Mouse (Mus musculus) neural tube, embryonic 15.5 days (tissue): Measurements from ENCODE around the gene Itih3. TPM values are rescaled to one million over a fixed set of nuclear protein-coding genes. Genes with fewer than 3 reads are reported as not detected.

Source experiments
- ATAC-seq: fragments of 200-750 bp; cut with Nextera tagmentation; 2 replicates; pipeline ENCODE4 v1.8.0; 2017; ENCODE audit warnings: mild to moderate bottlenecking, moderate TSS enrichment, moderate library complexity; ENCODE audit not compliant: low FRiP score
- H3K27ac ChIP-seq: fragments of 300-500 bp; sonication (generic); replicated peaks from 2 replicates; pipeline ENCODE4 v1.5.1; 2015; ENCODE audit warnings: mild to moderate bottlenecking, inconsistent platforms
- H3K27me3 ChIP-seq: fragments of 300-500 bp; sonication (generic); replicated peaks from 2 replicates; pipeline ENCODE4 v1.6.1; 2015; ENCODE audit warnings: inconsistent platforms
- H3K36me3 ChIP-seq: fragments of 300-500 bp; sonication (generic); 2 replicates; pipeline ENCODE4 v1.6.1; 2015; ENCODE audit warnings: inconsistent platforms
- H3K4me1 ChIP-seq: fragments of 300-500 bp; sonication (generic); 2 replicates; pipeline ENCODE4 v1.6.1; 2015; ENCODE audit warnings: inconsistent platforms
- H3K4me2 ChIP-seq: fragments of 300-500 bp; sonication (generic); 2 replicates; pipeline ENCODE4 v1.6.1; 2015; ENCODE audit warnings: inconsistent platforms, mild to moderate bottlenecking, moderate library complexity
- H3K4me3 ChIP-seq: fragments of 300-500 bp; sonication (generic); replicated peaks from 2 replicates; pipeline ENCODE4 v1.5.1; 2015; ENCODE audit warnings: mild to moderate bottlenecking, inconsistent platforms
- H3K9ac ChIP-seq: fragments of 300-500 bp; sonication (generic); replicated peaks from 2 replicates; pipeline ENCODE4 v1.6.1; 2015; ENCODE audit warnings: mild to moderate bottlenecking, inconsistent platforms
- H3K9me3 ChIP-seq: fragments of 300-500 bp; sonication (generic); replicated peaks from 2 replicates; pipeline ENCODE4 v1.6.1; 2016; ENCODE audit warnings: inconsistent platforms
- WGBS: fragments of 180-500 bp; shearing (Covaris S2); methylation state at CpG from one replicate; pipeline ENCODE4 v1.1.7; 2015; ENCODE audit warnings: mixed read lengths; 5-methylcytosine and 5-hydroxymethylcytosine counted together
- polyA plus RNA-seq: library from polyadenylated mRNA; unstranded; fragments of >200 nt; fragmentation: Nextera tagmentation; extraction: Ambion mirVana; gene quantifications from 2 replicates; pipeline ENCODE4 v1.2.1, GENCODE M21; 2015

The Itih3 gene
- polyA plus RNA-seq: 1.6 and 1.7 TPM in 2 replicates

GRCm38 (mm10) chr14:30923375-30924105 is at the start of gene Itih3:
Gene Itih3, minus strand, starts transcription at chr14:30923760.
- Histone ChIP-seq H3K4me2 (no peak within 1 kb of the TSS), H3K4me3 (no peak within 1 kb of the TSS), H3K4me1 (no peaks in the 10 kb centered on the region), H3K36me3 (no peaks in the 10 kb centered on the region), H3K9ac (no peak within 1 kb of the TSS), H3K27me3 (no peaks in the 10 kb centered on the region), H3K9me3 (no peaks in the 10 kb centered on the region), H3K27ac (no peak within 1 kb of the TSS)
- 73% methylated on average over 6 of the region's 6 CpGs for WGBS
- ATAC-seq: no peak; the same call in 1 of the 2 replicates

- Histone ChIP-seq H3K4me1 (no peaks in the 10 kb centered on the region), H3K9ac (no peak overlapping the region), H3K27ac (no peak overlapping the region), H3K4me3 (no peak overlapping the region), H3K27me3 (no peaks in the 10 kb centered on the region), H3K36me3 (peaks cover 40% of the 10 kb centered on the region), H3K4me2 (no peak overlapping the region), H3K9me3 (no peaks in the 10 kb centered on the region)
- no peak for ATAC-seq
- 96% methylated on average over 1 of the region's 1 CpGs for WGBS
These were observed 36.8 kb upstream of the Itih3 start for GRCm38 (mm10) chr14:30960366-30960765.

- WGBS: 96% methylated on average over 4 of the region's 4 CpGs
- Histone ChIP-seq H3K9me3 (no peaks in the 10 kb centered on the region), H3K36me3 (peaks cover 38% of the 10 kb centered on the region), H3K4me3 (no peak overlapping the region), H3K4me1 (no peaks in the 10 kb centered on the region), H3K27ac (no peak overlapping the region), H3K4me2 (no peak overlapping the region), H3K9ac (no peak overlapping the region), H3K27me3 (no peaks in the 10 kb centered on the region)
- ATAC-seq: no peak
These were observed 35.5 kb upstream of the Itih3 start for GRCm38 (mm10) chr14:30959031-30959430.

GRCm38 (mm10) chr14:30958517-30958916 is 35.0 kb upstream of the Itih3 start:
- H3K4me3 ChIP-seq: no peak overlapping the region
- no peak overlapping the region for H3K4me2 ChIP-seq
- no peaks in the 10 kb centered on the region for H3K4me1 ChIP-seq
- H3K36me3 ChIP-seq: peaks cover 35% of the 10 kb centered on the region
- H3K27me3 ChIP-seq: no peaks in the 10 kb centered on the region
- no peak overlapping the region for H3K9ac ChIP-seq
- no peak overlapping the region for H3K27ac ChIP-seq
- no peaks in the 10 kb centered on the region for H3K9me3 ChIP-seq
- ATAC-seq: no peak
- WGBS: 85% methylated on average over 2 of the region's 2 CpGs

DNA sequence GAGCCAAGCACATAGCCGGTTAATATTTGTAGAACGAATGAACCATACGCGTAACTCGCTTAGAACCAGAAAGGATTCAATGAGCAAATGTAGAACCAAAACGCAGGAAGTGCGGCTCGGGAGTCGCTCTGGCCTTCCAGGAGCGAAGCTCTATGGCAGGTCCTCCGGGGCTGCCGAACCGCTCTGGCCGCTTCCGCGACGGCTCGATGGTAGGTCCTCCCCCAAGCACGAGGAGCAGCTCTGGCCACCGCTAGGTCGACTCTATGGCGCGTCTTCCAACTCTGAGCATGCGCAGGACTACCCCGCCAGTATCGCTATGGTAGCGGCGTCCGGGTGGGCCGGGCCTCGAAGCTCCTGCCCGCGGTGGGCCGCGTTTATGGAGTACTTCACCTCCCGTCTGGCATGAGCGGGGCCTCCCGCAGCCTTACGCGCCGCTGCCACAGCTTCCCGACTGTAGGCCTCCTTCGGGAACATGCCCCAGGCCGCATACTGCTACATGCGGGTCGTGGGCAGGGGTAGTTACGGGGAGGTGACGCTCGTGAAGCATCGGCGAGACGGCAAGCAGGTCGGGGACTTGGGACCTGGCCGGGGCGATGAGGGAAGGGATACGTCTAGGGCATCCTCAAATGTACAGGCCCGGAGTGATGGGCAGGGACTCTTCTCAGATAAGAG is 27.7 kb upstream of the Itih3 start, which contains the start of gene Nek4:
TSS of gene Nek4 (plus strand) at position 224 of the 672 bp plus-strand sequence.
- Histone ChIP-seq H3K4me2 (peak within 1 kb of the TSS; percentile 74), H3K9me3 (no peaks in the 10 kb centered on the region), H3K9ac (peak within 1 kb of the TSS; percentile 68), H3K27me3 (0 out of 2 replicates have a peak, but pooled peaks cover 3% of the 10 kb centered on the region), H3K4me3 (peak within 1 kb of the TSS; percentile 54), H3K27ac (peak within 1 kb of the TSS; percentile 77), H3K4me1 (peaks cover 14% of the 10 kb centered on the region), H3K36me3 (no peaks in the 10 kb centered on the region)
- peak; percentile 99 for ATAC-seq
- under 1% methylated on average over 57 of the region's 57 CpGs for WGBS

DNA sequence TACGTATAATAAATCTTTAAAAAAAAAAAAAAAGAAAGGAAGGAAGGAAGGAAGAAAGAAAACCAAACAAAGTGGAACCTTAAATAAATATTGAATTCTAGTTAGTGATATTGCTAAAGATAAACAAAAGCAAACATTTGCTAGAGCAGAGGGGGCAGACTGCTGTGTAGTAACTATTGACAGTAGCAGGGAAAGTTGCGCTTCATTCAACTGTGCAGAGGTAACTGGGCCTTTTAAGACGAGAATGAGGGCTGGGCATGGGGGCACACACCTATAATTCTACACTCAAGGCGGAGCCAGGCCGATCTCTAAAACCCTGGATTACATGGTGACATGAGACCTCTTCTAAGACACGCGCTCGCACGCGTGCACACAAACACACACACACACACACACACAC is 26.4 kb upstream of the Itih3 start:
- ATAC-seq: no peak
- H3K27me3 ChIP-seq: 0 out of 2 replicates have a peak, but pooled peaks cover 9% of the 10 kb centered on the region
- 97% methylated on average over 10 of the region's 10 CpGs for WGBS
- H3K9ac ChIP-seq: no peak overlapping the region
- H3K27ac ChIP-seq: no peak overlapping the region
- H3K9me3 ChIP-seq: no peaks in the 10 kb centered on the region
- H3K36me3 ChIP-seq: no peaks in the 10 kb centered on the region
- H3K4me1 ChIP-seq: peaks cover 14% of the 10 kb centered on the region
- no peak overlapping the region for H3K4me3 ChIP-seq
- H3K4me2 ChIP-seq: no peak overlapping the region

- H3K4me2 ChIP-seq: no peak overlapping the region
- 74% methylated on average over 2 of the region's 2 CpGs for WGBS
These were observed 21.2 kb upstream of the Itih3 start for GRCm38 (mm10) chr14:30944745-30945144.

DNA sequence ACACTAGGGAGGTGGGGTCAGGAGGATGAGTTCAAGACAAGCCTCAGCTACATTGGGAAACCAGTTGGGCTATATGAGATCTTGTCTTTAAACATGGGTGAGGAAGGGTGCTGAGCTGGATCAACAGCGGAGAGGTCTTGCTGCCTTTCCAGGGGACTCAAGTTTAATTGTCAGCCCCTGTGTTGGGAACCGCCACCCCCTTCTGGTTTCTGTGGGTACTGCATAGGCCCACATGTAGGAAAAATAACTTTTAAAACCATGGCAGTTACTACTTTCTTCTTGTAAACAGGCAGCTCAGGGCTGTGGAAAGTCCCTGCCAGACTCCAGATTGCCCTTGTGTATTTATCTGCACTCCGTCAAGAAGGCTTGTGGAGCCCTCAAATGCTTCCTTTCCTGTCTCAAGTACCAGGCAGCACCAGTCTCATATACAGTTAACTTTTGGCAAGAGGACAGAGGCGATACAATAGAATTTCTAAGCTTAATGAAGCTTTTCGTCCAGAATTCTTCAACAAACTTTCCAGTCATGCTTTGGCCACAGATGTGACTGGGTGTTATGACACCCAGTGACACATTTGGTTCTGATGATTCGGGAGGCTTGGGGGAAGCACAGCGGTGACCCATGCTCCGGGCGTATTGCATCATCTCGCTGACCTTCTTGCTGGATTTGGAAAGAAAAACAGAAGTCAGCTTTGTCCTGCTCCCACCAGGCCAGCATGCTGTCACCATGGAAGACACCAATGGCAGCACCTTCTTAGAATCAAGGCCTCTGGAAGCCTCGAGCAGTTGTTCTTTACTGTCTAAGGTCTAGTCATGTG is 20.5 kb upstream of the Itih3 start:
- 69% methylated on average over 11 of the region's 11 CpGs for WGBS
- no peak for ATAC-seq
- no peaks in the 10 kb centered on the region for H3K36me3 ChIP-seq

More at GRCm38 (mm10) chr14:30944745-30945144, 21.2 kb upstream of the Itih3 start:
- H3K9me3 ChIP-seq: no peaks in the 10 kb centered on the region
- no peak overlapping the region for H3K9ac ChIP-seq
- H3K36me3 ChIP-seq: no peaks in the 10 kb centered on the region
- H3K27ac ChIP-seq: no peak overlapping the region
- H3K4me3 ChIP-seq: no peak overlapping the region
- no peaks in the 10 kb centered on the region for H3K4me1 ChIP-seq
- no peak for ATAC-seq
- H3K27me3 ChIP-seq: 0 out of 2 replicates have a peak, but pooled peaks cover 9% of the 10 kb centered on the region

DNA sequence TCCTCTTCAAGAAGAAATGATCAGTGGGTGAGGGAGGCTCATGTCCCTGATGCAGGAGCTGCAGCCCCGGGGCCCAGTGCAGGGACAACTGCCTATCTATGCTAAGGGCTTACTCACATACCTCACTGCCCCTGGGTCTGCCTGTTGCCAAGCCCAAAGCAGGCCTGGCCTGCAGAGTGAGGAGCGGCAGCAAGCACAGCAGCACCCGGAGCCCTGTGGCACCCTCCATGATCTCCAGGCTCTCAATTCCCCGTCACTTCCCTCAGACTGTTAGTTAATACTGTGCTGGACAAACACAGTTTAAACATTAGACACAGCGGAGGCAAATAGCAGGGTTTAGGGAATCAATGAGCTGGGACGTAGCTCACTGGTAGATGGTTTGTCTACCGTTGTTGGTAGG is 19.5 kb upstream of the Itih3 start, which contains the start of gene Itih1:
TSS of gene Itih1 (minus strand) at position 252 of the 400 bp plus-strand sequence.
- no peak within 1 kb of the TSS for H3K4me3 ChIP-seq
- H3K4me1 ChIP-seq: no peaks in the 10 kb centered on the region
- no peaks in the 10 kb centered on the region for H3K9me3 ChIP-seq
- H3K27ac ChIP-seq: no peak within 1 kb of the TSS
- H3K36me3 ChIP-seq: no peaks in the 10 kb centered on the region
- ATAC-seq: no peak
- no peak within 1 kb of the TSS for H3K4me2 ChIP-seq
- H3K27me3 ChIP-seq: 0 out of 2 replicates have a peak, but pooled peaks cover 6% of the 10 kb centered on the region
- WGBS: 87% methylated on average over 7 of the region's 7 CpGs
- 0 out of 2 replicates have a peak within 1 kb of the TSS, but pooled peaks have one; percentile 14 for H3K9ac ChIP-seq

More for the DNA sequence above, 20.5 kb upstream of the Itih3 start:
- Histone ChIP-seq H3K9ac (no peak overlapping the region), H3K4me1 (no peaks in the 10 kb centered on the region), H3K4me3 (no peak overlapping the region), H3K27me3 (0 out of 2 replicates have a peak, but pooled peaks cover 9% of the 10 kb centered on the region), H3K4me2 (no peak overlapping the region), H3K9me3 (no peaks in the 10 kb centered on the region), H3K27ac (no peak overlapping the region)

- WGBS: 93% methylated on average over 4 of the region's 4 CpGs
- no peaks in the 10 kb centered on the region for H3K36me3 ChIP-seq
- ATAC-seq: no peak
- no peak overlapping the region for H3K4me3 ChIP-seq
- H3K9ac ChIP-seq: no peak overlapping the region
- H3K4me1 ChIP-seq: no peaks in the 10 kb centered on the region
- H3K27me3 ChIP-seq: 0 out of 2 replicates have a peak, but pooled peaks cover 6% of the 10 kb centered on the region
- H3K4me2 ChIP-seq: no peak overlapping the region
- no peak overlapping the region for H3K27ac ChIP-seq
- no peaks in the 10 kb centered on the region for H3K9me3 ChIP-seq
These were observed 18.7 kb upstream of the Itih3 start for GRCm38 (mm10) chr14:30942254-30942653.

- Histone ChIP-seq H3K9ac (no peak overlapping the region), H3K4me3 (no peak overlapping the region), H3K4me1 (no peaks in the 10 kb centered on the region), H3K27me3 (no peaks in the 10 kb centered on the region), H3K9me3 (no peaks in the 10 kb centered on the region), H3K4me2 (no peak overlapping the region), H3K27ac (no peak overlapping the region), H3K36me3 (no peaks in the 10 kb centered on the region)
- WGBS: 90% methylated on average over 9 of the region's 9 CpGs
- no peak for ATAC-seq
These were observed 9.8 kb upstream of the Itih3 start for GRCm38 (mm10) chr14:30933351-30933750.
